Mouse (Mus musculus) CD4-positive naive resting alpha-beta T cell, adult 57 days (primary cell): ENCODE data around the gene Ttll9. TPM values are rescaled to one million over a fixed set of nuclear protein-coding genes. Genes with fewer than 3 reads are reported as not detected.

Experiments used
- total RNA-seq: library from RNA; stranded (reverse); gene quantifications from one replicate; pipeline ENCODE4 v1.2.4, GENCODE M21; 2023

Gene Ttll9
- total RNA-seq = not detected

GRCm38 (mm10) chr2:152962091-152962793, at the start of gene Ttll9:
Gene Ttll9, plus strand, starts transcription at chr2:152962485.

GRCm38 (mm10) chr2:152933048-152933447, 29.2 kb upstream of the Ttll9 start, which contains the start of gene Foxs1:
Gene Foxs1, minus strand, starts transcription at chr2:152933208.

DNA sequence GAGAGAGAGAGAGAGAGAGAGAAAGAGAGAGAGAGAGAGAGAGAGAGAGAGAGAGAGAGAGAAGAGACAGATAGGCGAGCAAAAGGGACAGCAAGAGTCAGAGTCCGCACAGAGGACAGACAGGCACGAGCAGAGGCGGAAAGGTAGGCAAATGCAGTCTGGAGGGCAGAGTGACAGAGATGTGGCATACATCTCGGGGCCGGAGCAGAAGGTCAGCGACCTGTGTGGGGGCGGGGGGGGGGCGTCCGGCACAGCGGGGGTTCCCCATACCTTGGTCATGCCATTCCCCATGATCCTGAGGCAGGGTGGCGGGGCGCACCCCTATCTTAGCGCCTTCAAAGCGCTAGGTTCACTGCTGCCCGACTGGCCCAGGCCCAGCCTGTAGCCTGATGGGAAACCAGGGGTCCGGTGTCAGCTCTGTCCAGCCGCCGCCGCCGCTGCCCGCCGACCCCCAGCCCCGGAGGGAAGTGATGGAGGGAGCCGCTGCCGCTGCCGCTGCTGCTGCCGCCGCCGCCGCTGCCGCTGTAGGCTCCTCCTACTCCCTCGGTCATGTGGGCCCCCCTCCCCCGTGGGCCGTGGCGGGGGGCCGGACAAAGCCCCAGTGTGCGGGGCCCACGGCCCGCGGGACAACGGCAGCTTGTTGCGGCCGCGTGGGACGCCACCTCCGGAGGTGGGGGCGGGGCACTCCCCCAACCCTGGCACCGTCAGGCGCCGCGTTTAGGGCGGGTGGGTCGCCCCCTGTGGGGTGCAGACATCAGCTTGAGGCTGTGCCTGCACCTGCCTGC, 11.0 kb upstream of the Ttll9 start, which contains the start of gene Dusp15:
Gene Dusp15 (minus strand): TSS at position 634 of the 785 bp plus-strand sequence.

GRCm38 (mm10) chr2:153014758-153015593, 52.7 kb downstream of the Ttll9 start, which contains the start of gene Pdrg1:
Gene Pdrg1, minus strand, starts transcription at chr2:153015427.

GRCm38 (mm10) chr2:153031126-153032082, 69.1 kb downstream of the Ttll9 start, which contains the start of gene Xkr7:
Gene Xkr7, plus strand, starts transcription at chr2:153031852.

Other genes starting within 250 kb of the Ttll9 start
- gene Id1, start 226.2 kb upstream of the Ttll9 start, total RNA-seq = 2.8 TPM
- not detected for gene Cox4i2, start 208.3 kb upstream of the Ttll9 start, total RNA-seq
- 22.7 TPM for gene Bcl2l1, start 130.8 kb upstream of the Ttll9 start, total RNA-seq
- gene Tpx2, start 114.5 kb upstream of the Ttll9 start, total RNA-seq = 0.30 TPM
- gene Mylk2, start 51.1 kb upstream of the Ttll9 start, total RNA-seq = not detected
- not detected for gene Foxs1, start 29.3 kb upstream of the Ttll9 start, total RNA-seq
- gene Dusp15, start 10.8 kb upstream of the Ttll9 start, total RNA-seq = not detected
- gene Pdrg1, start 52.9 kb downstream of the Ttll9 start, total RNA-seq = 77.5 TPM
- not detected for gene Xkr7, start 69.4 kb downstream of the Ttll9 start, total RNA-seq
- 3.0 TPM for gene Ccm2l, start 103.5 kb downstream of the Ttll9 start, total RNA-seq
- gene Hck, start 146.0 kb downstream of the Ttll9 start, total RNA-seq = 7.9 TPM
- 75.0 TPM for gene Tm9sf4, start 198.8 kb downstream of the Ttll9 start, total RNA-seq